Mouse (Mus musculus) heart, embryonic 16.5 days (tissue): Measurements from ENCODE around the gene Ttc34. TPM values are rescaled to one million over a fixed set of nuclear protein-coding genes. Genes with fewer than 3 reads are reported as not detected.

ENCODE experiments used
- ATAC-seq: fragments of 200-750 bp; cut with Nextera tagmentation; replicated peaks from 2 replicates; pipeline ENCODE4 v1.8.0; 2017; ENCODE audit warnings: moderate number of reproducible peaks; ENCODE audit not compliant: insufficient read depth, low FRiP score; ENCODE audit errors: extremely low read depth
- H3K27ac ChIP-seq: fragments of 300-500 bp; sonication (generic); 2 replicates; pipeline ENCODE4 v1.5.1; 2014; ENCODE audit warnings: mild to moderate bottlenecking, low read length, control low read depth, moderate library complexity
- H3K27me3 ChIP-seq: fragments of 300-500 bp; sonication (generic); 2 replicates; pipeline ENCODE4 v1.6.1; 2014; ENCODE audit warnings: low read length, mixed read lengths; ENCODE audit not compliant: control insufficient read depth, insufficient read depth
- H3K36me3 ChIP-seq: fragments of 300-500 bp; sonication (generic); 2 replicates; pipeline ENCODE4 v1.6.1; 2014; ENCODE audit not compliant: control insufficient read depth, insufficient read depth
- H3K4me1 ChIP-seq: fragments of 300-500 bp; sonication (generic); 2 replicates; pipeline ENCODE4 v1.6.1; 2014; ENCODE audit warnings: low read length, mixed read lengths; ENCODE audit not compliant: control insufficient read depth, insufficient read depth
- H3K4me2 ChIP-seq: fragments of 300-500 bp; sonication (generic); 2 replicates; pipeline ENCODE4 v1.6.1; 2014; ENCODE audit warnings: low read depth, mild to moderate bottlenecking, control low read depth, low read length
- H3K4me3 ChIP-seq: fragments of 300-500 bp; sonication (generic); 2 replicates; pipeline ENCODE4 v1.5.1; 2014; ENCODE audit warnings: mild to moderate bottlenecking, control low read depth, low read length
- H3K9ac ChIP-seq: fragments of 300-500 bp; sonication (generic); 2 replicates; pipeline ENCODE4 v1.6.1; 2014; ENCODE audit warnings: low read length, control low read depth
- H3K9me3 ChIP-seq: fragments of 300-500 bp; sonication (generic); replicated peaks from 2 replicates; pipeline ENCODE4 v1.6.1; 2016; ENCODE audit warnings: low read length; ENCODE audit not compliant: control insufficient read depth
- WGBS: fragments of 180-500 bp; shearing (Covaris S2); extraction: QIAGEN DNeasy Blood & Tissue Kit; methylation state at CpG from one replicate; pipeline ENCODE4 v1.1.7; 2014; 5-methylcytosine and 5-hydroxymethylcytosine counted together
- polyA plus RNA-seq: library from polyadenylated mRNA; unstranded; fragments of >200 nt; fragmentation: Nextera tagmentation; extraction: Ambion mirVana; gene quantifications from 2 replicates; pipeline ENCODE4 v1.2.1, GENCODE M21; 2015

Gene Ttc34
- polyA plus RNA-seq, 1 experiment from 2014 or later = 0.12 TPM

DNA sequence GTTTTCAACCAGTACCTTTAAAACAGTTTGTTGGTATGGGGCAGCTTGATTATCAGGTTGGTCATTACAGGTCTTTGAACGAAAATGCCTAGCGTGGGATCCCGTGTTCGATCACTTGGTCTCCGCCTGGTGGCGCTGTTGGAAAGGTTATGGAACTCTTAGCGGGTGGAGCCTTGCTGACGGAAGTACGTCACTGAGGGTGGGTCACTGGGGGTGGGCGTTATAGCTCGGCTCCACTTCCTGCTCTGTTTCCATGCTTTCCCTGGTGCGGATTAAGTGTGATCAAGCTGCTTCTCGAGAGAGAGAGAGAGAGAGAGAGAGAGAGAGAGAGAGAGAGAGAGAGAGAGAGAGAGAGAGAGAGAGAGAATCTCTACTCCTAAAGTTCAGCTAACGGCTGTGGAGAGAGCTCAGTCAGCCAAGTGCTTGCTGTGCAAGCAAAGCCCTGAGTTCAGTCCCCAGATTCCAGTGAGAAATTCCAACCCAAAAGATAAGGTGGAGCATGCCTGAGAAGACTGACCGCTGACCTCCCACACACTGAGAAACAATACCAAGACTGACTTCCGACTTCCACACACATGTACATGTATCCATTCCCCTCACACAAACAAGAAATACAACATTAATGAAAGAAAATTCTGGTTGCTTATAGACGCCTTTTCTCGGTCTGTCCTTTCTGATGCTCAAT lies 40.7 kb downstream of the Ttc34 start:
- H3K4me3 ChIP-seq = peak overlapping the region; percentile 47
- no peaks in the 10 kb centered on the region for H3K36me3 ChIP-seq
- H3K4me1 ChIP-seq = peaks cover 26% of the 10 kb centered on the region
- peak overlapping the region; percentile 70 for H3K9ac ChIP-seq
- ATAC-seq = peak; percentile 95
- H3K4me2 ChIP-seq = peak overlapping the region; percentile 69
- H3K27ac ChIP-seq = peak overlapping the region; percentile 91
- H3K27me3 ChIP-seq = no peaks in the 10 kb centered on the region
- 10% methylated on average over 18 of the region's 18 CpGs for WGBS
- no peaks in the 10 kb centered on the region for H3K9me3 ChIP-seq

DNA sequence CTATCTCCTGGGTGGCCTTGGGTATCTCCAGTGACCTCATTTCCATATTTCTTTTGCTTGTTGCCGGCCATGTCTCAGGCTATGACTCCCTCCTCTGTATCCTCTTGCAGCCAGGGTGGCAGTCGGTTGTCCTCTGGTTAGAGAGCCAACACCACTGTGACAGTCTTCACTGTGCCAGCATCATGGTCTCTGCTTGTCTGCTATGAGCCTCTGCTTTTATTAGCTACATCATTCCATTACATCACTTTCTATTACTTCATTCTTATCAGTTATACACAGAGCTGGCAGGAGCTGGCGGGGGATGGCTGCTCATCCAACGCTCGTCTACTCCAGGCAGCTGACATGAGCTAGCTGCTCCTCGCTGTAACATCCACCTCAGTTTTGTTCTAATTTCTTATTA lies 43.5 kb downstream of the Ttc34 start:
- Histone ChIP-seq H3K4me3 (no peak overlapping the region), H3K27ac (peak overlapping the region; percentile 74), H3K9me3 (no peaks in the 10 kb centered on the region), H3K4me1 (peaks cover 26% of the 10 kb centered on the region), H3K4me2 (peak overlapping the region; percentile 28), H3K36me3 (no peaks in the 10 kb centered on the region), H3K9ac (peak overlapping the region; percentile 53), H3K27me3 (no peaks in the 10 kb centered on the region)
- peak; percentile 68 for ATAC-seq
- WGBS = 16% methylated on average over 6 of the region's 6 CpGs

GRCm38 (mm10) chr4:154882014-154882659 lies 44.9 kb downstream of the Ttc34 start:
- ATAC-seq = no peak
- Histone ChIP-seq H3K4me2 (no peak overlapping the region), H3K9me3 (no peaks in the 10 kb centered on the region), H3K27ac (no peak overlapping the region), H3K9ac (no peak overlapping the region), H3K27me3 (no peaks in the 10 kb centered on the region), H3K4me3 (no peak overlapping the region), H3K4me1 (peaks cover 26% of the 10 kb centered on the region), H3K36me3 (no peaks in the 10 kb centered on the region)
- WGBS = 26% methylated on average over 14 of the region's 14 CpGs

GRCm38 (mm10) chr4:154885416-154885815 lies 48.2 kb downstream of the Ttc34 start:
- Histone ChIP-seq H3K27ac (no peak overlapping the region), H3K9ac (no peak overlapping the region), H3K4me1 (peaks cover 15% of the 10 kb centered on the region), H3K36me3 (no peaks in the 10 kb centered on the region), H3K27me3 (no peaks in the 10 kb centered on the region), H3K9me3 (no peaks in the 10 kb centered on the region), H3K4me2 (no peak overlapping the region), H3K4me3 (no peak overlapping the region)
- 76% methylated on average over 11 of the region's 11 CpGs for whole genome bisulfite sequencing
- no peak for ATAC-seq

DNA sequence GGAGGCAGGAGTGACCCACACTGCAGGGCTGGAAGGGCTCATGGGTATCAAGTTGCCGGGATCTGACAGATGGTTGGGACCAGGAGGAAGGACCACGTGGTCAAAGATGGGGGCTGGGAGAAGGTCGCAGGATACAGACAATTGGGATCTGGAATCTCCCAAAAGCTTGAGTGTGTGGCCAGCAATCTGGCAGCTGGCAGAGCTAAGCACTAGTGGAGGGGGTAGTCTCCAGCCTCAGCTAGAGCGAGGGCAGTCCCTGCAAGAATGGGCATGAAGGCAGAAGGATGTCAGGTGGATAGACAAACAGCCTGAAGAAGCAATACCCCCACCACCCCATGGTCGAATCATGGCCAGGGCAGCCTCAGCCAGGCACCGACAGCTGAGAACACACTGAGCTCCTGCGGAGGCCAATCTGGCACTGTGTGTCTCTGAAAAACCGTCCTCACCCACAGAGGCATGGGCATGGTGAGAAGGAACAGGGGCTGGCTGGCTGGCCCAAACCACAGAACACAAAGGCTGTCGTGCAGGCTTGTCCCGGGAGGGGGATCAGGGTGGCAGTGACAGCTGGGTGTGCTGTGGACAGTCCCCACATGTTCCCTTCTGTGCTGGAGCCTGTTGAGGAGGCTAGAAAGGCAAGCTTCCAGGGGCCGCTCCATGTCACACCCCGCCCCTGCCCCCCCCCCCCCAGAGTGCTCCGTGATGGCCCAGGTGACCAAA lies 49.8 kb downstream of the Ttc34 start:
- Histone ChIP-seq H3K4me2 (no peak overlapping the region), H3K9ac (no peak overlapping the region), H3K36me3 (no peaks in the 10 kb centered on the region), H3K4me1 (0 out of 2 replicates have a peak, but pooled peaks cover under 1% of the 10 kb centered on the region), H3K4me3 (no peak overlapping the region), H3K9me3 (no peaks in the 10 kb centered on the region), H3K27ac (no peak overlapping the region), H3K27me3 (no peaks in the 10 kb centered on the region)
- WGBS = 63% methylated on average over 13 of the region's 13 CpGs
- no peak for ATAC-seq

DNA sequence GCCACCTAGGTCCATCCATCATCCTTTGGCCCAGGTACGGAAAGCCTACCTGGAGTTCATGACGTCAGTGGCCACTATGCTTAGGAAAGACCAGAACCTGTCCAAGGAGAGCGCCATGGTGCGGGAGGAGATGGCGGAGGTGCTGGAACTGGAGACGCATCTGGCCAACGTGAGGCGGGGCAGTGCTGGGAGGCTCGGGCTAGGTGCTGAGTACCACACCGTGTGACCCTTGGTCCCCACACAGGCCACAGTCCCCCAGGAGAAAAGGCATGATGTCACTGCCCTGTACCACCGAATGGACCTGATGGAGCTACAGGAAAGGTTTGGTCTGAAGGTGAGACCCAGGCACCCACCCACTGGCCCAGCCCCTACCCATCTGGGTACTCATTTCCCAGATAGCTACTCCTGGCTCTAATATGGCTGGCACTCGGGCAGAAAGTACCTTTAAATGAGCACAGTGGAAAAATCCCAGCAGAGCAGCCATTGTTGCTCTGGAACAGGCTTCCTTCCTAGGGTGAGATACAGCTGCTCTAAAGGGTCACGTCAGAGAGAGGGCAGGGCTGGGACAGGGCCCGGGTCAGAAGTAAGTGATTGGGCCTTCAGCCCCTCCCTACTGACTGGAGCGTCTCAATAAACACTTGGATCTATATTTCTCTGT lies 50.5 kb downstream of the Ttc34 start:
- Histone ChIP-seq H3K4me2 (no peak overlapping the region), H3K9ac (no peak overlapping the region), H3K27me3 (no peaks in the 10 kb centered on the region), H3K9me3 (no peaks in the 10 kb centered on the region), H3K36me3 (no peaks in the 10 kb centered on the region), H3K27ac (no peak overlapping the region), H3K4me1 (no peaks in the 10 kb centered on the region), H3K4me3 (no peak overlapping the region)
- no peak for ATAC-seq
- 75% methylated on average over 15 of the region's 15 CpGs for WGBS

GRCm38 (mm10) chr4:154890887-154891286 lies 53.6 kb downstream of the Ttc34 start:
- ATAC-seq = no peak
- H3K4me3 ChIP-seq = no peak overlapping the region
- H3K9ac ChIP-seq = no peak overlapping the region
- peaks cover 2% of the 10 kb centered on the region; the same call in 1 of the 2 replicates for H3K27me3 ChIP-seq
- WGBS = 83% methylated on average over 14 of the region's 14 CpGs
- H3K4me1 ChIP-seq = no peaks in the 10 kb centered on the region
- H3K4me2 ChIP-seq = no peak overlapping the region
- no peaks in the 10 kb centered on the region for H3K9me3 ChIP-seq
- no peak overlapping the region for H3K27ac ChIP-seq
- H3K36me3 ChIP-seq = no peaks in the 10 kb centered on the region

GRCm38 (mm10) chr4:154895549-154895948 lies 58.3 kb downstream of the Ttc34 start:
- H3K27me3 ChIP-seq = peaks cover 2% of the 10 kb centered on the region; the same call in 1 of the 2 replicates

More at GRCm38 (mm10) chr4:154895549-154895948, 58.3 kb downstream of the Ttc34 start:
- Histone ChIP-seq H3K4me1 (peaks cover 10% of the 10 kb centered on the region), H3K9ac (no peak overlapping the region), H3K4me3 (no peak overlapping the region), H3K27ac (no peak overlapping the region), H3K9me3 (no peaks in the 10 kb centered on the region), H3K4me2 (no peak overlapping the region), H3K36me3 (no peaks in the 10 kb centered on the region)
- ATAC-seq = no peak
- 73% methylated on average over 5 of the region's 5 CpGs for WGBS
